Mouse (Mus musculus): ENCODE results near the gene A3galt2. TPM values are rescaled to one million over a fixed set of nuclear protein-coding genes. Genes with fewer than 3 reads are reported as not detected.

The A3galt2 gene
- 1.9 TPM for total RNA-seq (2023)

GRCm38 (mm10) chr4:128755064-128755463, at the start of gene A3galt2:
TSS of gene A3galt2 (plus strand) at chr4:128755364.

GRCm38 (mm10) chr4:128806043-128806826, 51.1 kb downstream of the A3galt2 start, which contains the start of gene Zfp362:
TSS of gene Zfp362 (minus strand) at chr4:128806045.

Other genes with a start within 250 kb of the A3galt2 start
- 12.5 TPM for gene Zscan20, start 145.3 kb upstream of the A3galt2 start, total RNA-seq (2023)
- gene Tlr12, start 136.7 kb upstream of the A3galt2 start, total RNA-seq (2023), result 2.3 TPM
- 88.5 TPM for gene Phc2, start 100.7 kb upstream of the A3galt2 start, total RNA-seq (2023)
- gene Zfp362, start 50.7 kb downstream of the A3galt2 start, total RNA-seq (2023), result 40.3 TPM
- 6.4 TPM for gene Trim62, start 128.2 kb downstream of the A3galt2 start, total RNA-seq (2023)
- gene Azin2, start 207.1 kb downstream of the A3galt2 start, total RNA-seq (2023), result not detected
- gene Ak2, start 236.6 kb downstream of the A3galt2 start, total RNA-seq (2023), result 57.8 TPM